Mouse (Mus musculus): ENCODE measurements around the gene Pcdh7. TPM values are rescaled to one million over a fixed set of nuclear protein-coding genes. Genes with fewer than 3 reads are reported as not detected.
A peak's percentile ranks its signal among the peaks of the same experiment; 100 is the strongest.

The Pcdh7 gene
- polyA plus RNA-seq, 1 experiment from 2014 or later = 19.4 TPM

DNA sequence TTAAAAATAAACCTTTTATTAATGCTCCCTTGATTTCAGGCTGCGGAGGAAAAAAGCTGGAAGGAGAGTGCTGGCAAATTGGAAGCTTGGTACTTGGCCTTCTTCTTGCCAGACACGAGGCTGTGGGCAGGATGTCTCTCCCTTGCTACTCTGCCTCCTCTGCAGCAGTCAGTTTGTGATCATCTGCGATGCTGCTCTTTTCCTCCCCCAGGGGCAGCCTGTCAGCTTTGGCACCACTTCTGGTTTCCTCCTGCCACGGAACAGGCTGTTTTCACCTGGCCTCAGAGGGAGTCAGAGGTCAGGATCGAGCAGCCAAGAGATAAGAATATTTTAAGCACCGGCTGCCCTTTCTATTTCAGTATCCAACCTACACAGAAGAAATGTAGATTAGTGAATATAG, 25.2 kb downstream of the Pcdh7 start:
- peak overlapping the region; percentile 40 for H3K4me2 ChIP-seq
- ATAC-seq (replicated peaks; ENCODE audit: insufficient number of reproducible peaks, low FRiP score, low TSS enrichment) = no peak
- no peaks in the 10 kb centered on the region for H3K27me3 ChIP-seq (ENCODE audit: control insufficient read depth, insufficient read depth, low read length)
- H3K9ac ChIP-seq (ENCODE audit: low read depth, low read length) = no peak overlapping the region
- no peaks in the 10 kb centered on the region for H3K36me3 ChIP-seq (ENCODE audit: control insufficient read depth, insufficient read depth, low read length)
- no peak overlapping the region for H3K4me3 ChIP-seq (ENCODE audit: low read depth, low read length)
- peaks cover 7% of the 10 kb centered on the region; the same call in 1 of the 2 replicates for H3K4me1 ChIP-seq (ENCODE audit: control insufficient read depth, insufficient read depth, low read length)
- H3K27ac ChIP-seq (ENCODE audit: low read depth, low read length) = peak overlapping the region; percentile 54; the same call in 1 of the 2 replicates
- 9% methylated on average over 6 of the region's 6 CpGs for WGBS (ENCODE audit: insufficient replicate concordance)
- H3K9me3 ChIP-seq (replicated peaks; ENCODE audit: control insufficient read depth, low read length) = no peaks in the 10 kb centered on the region

DNA sequence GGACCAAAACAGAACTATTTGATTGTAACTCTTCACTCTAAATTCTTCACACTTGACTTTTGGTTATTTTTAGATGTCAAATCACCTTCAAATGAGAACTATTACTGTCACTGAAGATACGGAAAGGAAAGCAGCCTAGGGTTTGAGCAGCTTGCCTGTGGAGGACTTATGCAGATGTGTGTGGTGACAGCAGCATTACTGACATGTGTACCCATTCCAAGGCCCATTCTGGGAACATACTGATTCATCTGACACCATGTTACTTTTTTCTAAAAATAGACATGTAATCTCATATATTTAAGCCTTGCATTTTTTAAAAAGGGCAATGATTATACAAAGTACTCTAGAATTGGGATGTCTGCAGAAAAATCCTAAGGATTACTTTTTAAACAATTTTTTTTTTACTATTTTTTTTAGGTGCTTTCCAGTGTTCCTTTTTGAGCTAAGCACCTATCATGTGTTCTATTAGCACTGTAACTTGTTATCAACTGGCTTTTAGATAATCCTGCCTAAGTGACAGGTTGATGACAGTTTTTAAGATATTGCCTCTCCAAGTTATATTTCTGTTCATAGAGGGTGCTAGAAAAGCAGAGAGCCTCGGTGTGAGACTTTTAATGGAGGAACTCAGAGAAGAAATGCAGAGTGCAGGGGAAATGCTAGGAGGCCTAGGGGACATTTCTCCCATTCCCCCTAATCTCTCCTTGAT, 26.3 kb downstream of the Pcdh7 start:
- peak overlapping the region; percentile 38 for H3K4me2 ChIP-seq
- H3K36me3 ChIP-seq (ENCODE audit: control insufficient read depth, insufficient read depth, low read length) = no peaks in the 10 kb centered on the region
- no peak overlapping the region for H3K4me3 ChIP-seq (ENCODE audit: low read depth, low read length)
- H3K27ac ChIP-seq (ENCODE audit: low read depth, low read length) = peak overlapping the region; percentile 54; the same call in 1 of the 2 replicates
- H3K9me3 ChIP-seq (replicated peaks; ENCODE audit: control insufficient read depth, low read length) = no peaks in the 10 kb centered on the region
- H3K27me3 ChIP-seq (ENCODE audit: control insufficient read depth, insufficient read depth, low read length) = no peaks in the 10 kb centered on the region
- 24% methylated on average over 2 of the region's 2 CpGs for WGBS (ENCODE audit: insufficient replicate concordance)
- peak; percentile 77 for ATAC-seq (replicated peaks; ENCODE audit: insufficient number of reproducible peaks, low FRiP score, low TSS enrichment)
- no peak overlapping the region for H3K9ac ChIP-seq (ENCODE audit: low read depth, low read length)
- peaks cover 7% of the 10 kb centered on the region; the same call in 1 of the 2 replicates for H3K4me1 ChIP-seq (ENCODE audit: control insufficient read depth, insufficient read depth, low read length)

DNA sequence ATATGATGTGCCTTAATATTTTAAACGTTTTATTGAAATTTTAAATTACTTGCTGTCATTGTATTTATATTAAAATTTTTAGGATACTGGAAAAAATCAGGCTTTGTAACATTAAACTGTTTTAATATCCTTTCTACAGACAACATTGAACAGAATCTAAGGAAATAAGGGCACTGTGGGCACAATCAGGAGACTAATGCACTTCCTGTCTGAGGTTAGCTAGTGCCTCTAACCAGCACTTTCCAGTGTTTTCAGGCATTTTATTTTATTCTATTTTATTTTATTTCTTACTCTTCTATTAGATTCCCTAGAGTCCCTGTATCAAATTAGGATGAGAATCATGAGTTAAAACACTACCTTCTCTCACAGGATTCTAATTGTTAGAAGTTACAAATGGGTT, 28.1 kb downstream of the Pcdh7 start:
- Histone ChIP-seq H3K36me3 (ENCODE audit: control insufficient read depth, insufficient read depth, low read length) (no peaks in the 10 kb centered on the region), H3K9me3 (replicated peaks; ENCODE audit: control insufficient read depth, low read length) (no peaks in the 10 kb centered on the region), H3K27me3 (ENCODE audit: control insufficient read depth, insufficient read depth, low read length) (no peaks in the 10 kb centered on the region), H3K27ac (ENCODE audit: low read depth, low read length) (no peak overlapping the region), H3K4me1 (ENCODE audit: control insufficient read depth, insufficient read depth, low read length) (peaks cover 5% of the 10 kb centered on the region; the same call in 1 of the 2 replicates), H3K9ac (ENCODE audit: low read depth, low read length) (no peak overlapping the region), H3K4me3 (ENCODE audit: low read depth, low read length) (no peak overlapping the region), H3K4me2 (no peak overlapping the region)
- WGBS (ENCODE audit: insufficient replicate concordance) = 62% methylated on average over 1 of the region's 1 CpGs
- ATAC-seq (replicated peaks; ENCODE audit: insufficient number of reproducible peaks, low FRiP score, low TSS enrichment) = no peak

DNA sequence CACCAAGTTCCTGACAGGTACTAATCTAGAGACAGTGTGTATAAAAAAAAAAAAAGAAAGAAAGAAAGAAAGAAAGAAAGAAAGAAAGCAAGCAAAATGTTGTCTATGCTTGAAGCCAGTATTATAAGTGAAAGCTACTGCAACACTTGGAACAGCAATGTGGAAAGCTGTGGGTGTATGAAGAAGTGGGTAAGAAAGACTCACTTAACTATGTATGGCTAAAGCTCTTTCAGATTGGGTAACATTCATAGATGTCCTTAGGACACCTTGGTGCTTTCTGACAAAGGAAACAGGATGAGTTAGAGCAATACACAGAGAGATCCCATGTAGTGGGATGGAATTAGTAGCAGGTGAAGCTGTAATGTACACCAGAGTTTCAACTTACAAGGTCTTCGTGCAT, 32.6 kb downstream of the Pcdh7 start:
- Histone ChIP-seq H3K27me3 (ENCODE audit: control insufficient read depth, insufficient read depth, low read length) (no peaks in the 10 kb centered on the region), H3K9ac (ENCODE audit: low read depth, low read length) (no peak overlapping the region), H3K4me2 (no peak overlapping the region), H3K36me3 (ENCODE audit: control insufficient read depth, insufficient read depth, low read length) (no peaks in the 10 kb centered on the region), H3K9me3 (replicated peaks; ENCODE audit: control insufficient read depth, low read length) (no peaks in the 10 kb centered on the region), H3K4me3 (ENCODE audit: low read depth, low read length) (no peak overlapping the region), H3K4me1 (ENCODE audit: control insufficient read depth, insufficient read depth, low read length) (no peaks in the 10 kb centered on the region), H3K27ac (ENCODE audit: low read depth, low read length) (no peak overlapping the region)
- no peak for ATAC-seq (replicated peaks; ENCODE audit: insufficient number of reproducible peaks, low FRiP score, low TSS enrichment)
- WGBS (ENCODE audit: insufficient replicate concordance) = 89% methylated on average over 1 of the region's 1 CpGs

DNA sequence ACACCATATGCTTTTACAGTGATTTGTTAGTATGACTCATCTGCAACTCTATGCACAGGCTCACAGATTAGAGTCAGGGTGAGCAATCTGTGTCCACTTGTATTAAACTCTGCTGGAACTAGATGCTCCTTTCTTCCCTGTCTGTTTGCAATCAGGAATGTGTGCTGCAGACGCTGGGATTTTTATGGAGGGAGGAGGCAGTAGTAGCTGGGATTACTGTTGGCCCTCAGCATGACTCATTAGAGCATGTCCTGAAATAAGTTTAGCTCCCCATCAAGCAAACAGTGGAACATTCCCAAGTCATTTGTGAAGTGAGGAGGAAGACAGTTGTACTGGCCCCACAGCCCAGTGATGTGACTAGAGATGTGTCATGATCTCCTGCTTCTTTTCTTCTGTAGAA, 38.0 kb downstream of the Pcdh7 start:
- 14% methylated on average over 1 of the region's 1 CpGs for WGBS (ENCODE audit: insufficient replicate concordance)
- H3K27me3 ChIP-seq (ENCODE audit: control insufficient read depth, insufficient read depth, low read length) = no peaks in the 10 kb centered on the region
- H3K4me3 ChIP-seq (ENCODE audit: low read depth, low read length) = no peak overlapping the region
- peak overlapping the region; percentile 35; the same call in 1 of the 2 replicates for H3K27ac ChIP-seq (ENCODE audit: low read depth, low read length)
- ATAC-seq (replicated peaks; ENCODE audit: insufficient number of reproducible peaks, low FRiP score, low TSS enrichment) = no peak
- no peak overlapping the region for H3K4me2 ChIP-seq
- peaks cover 31% of the 10 kb centered on the region for H3K4me1 ChIP-seq (ENCODE audit: control insufficient read depth, insufficient read depth, low read length)
- H3K36me3 ChIP-seq (ENCODE audit: control insufficient read depth, insufficient read depth, low read length) = no peaks in the 10 kb centered on the region
- no peak overlapping the region for H3K9ac ChIP-seq (ENCODE audit: low read depth, low read length)
- no peaks in the 10 kb centered on the region for H3K9me3 ChIP-seq (replicated peaks; ENCODE audit: control insufficient read depth, low read length)

DNA sequence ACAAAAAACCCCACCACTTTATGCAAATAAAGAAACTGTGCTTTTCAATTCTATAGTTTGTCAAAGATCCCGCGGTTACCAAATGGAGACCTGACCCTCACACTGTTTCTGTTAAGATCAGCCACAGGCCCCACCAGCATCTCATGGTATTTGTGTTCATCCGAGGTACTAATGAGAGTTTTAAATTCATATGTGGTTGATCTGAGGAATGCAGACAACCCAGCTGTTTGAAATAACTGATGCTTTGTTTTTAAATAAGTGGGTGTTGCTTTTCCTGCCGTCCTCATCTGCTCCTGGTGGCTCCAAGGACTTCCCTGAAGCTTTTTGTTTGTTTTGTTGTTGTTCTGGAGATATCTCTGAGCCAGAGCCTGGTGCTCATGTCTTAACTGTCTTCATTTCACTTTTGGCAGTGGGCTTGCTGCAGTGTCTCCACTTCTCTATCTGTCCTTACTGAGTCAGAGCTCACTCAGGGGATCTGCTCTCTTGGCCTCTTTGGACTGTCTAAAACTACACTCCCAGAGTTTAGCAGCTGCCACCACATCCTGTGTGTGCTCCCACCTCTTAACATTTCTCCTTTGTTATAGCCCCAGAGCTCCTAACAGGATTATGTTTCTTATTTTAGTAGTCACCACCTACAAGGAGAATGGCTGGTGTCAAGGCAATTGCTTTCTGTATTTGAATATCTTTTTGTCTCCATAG, 39.1 kb downstream of the Pcdh7 start:
- no peak for ATAC-seq (replicated peaks; ENCODE audit: insufficient number of reproducible peaks, low FRiP score, low TSS enrichment)
- Histone ChIP-seq H3K9ac (ENCODE audit: low read depth, low read length) (no peak overlapping the region), H3K36me3 (ENCODE audit: control insufficient read depth, insufficient read depth, low read length) (no peaks in the 10 kb centered on the region), H3K27me3 (ENCODE audit: control insufficient read depth, insufficient read depth, low read length) (no peaks in the 10 kb centered on the region), H3K4me2 (peak overlapping the region; percentile 8; the same call in 1 of the 2 replicates), H3K9me3 (replicated peaks; ENCODE audit: control insufficient read depth, low read length) (no peaks in the 10 kb centered on the region), H3K27ac (ENCODE audit: low read depth, low read length) (peak overlapping the region; percentile 73), H3K4me3 (ENCODE audit: low read depth, low read length) (no peak overlapping the region), H3K4me1 (ENCODE audit: control insufficient read depth, insufficient read depth, low read length) (peaks cover 31% of the 10 kb centered on the region)
- 33% methylated on average over 4 of the region's 4 CpGs for WGBS (ENCODE audit: insufficient replicate concordance)

DNA sequence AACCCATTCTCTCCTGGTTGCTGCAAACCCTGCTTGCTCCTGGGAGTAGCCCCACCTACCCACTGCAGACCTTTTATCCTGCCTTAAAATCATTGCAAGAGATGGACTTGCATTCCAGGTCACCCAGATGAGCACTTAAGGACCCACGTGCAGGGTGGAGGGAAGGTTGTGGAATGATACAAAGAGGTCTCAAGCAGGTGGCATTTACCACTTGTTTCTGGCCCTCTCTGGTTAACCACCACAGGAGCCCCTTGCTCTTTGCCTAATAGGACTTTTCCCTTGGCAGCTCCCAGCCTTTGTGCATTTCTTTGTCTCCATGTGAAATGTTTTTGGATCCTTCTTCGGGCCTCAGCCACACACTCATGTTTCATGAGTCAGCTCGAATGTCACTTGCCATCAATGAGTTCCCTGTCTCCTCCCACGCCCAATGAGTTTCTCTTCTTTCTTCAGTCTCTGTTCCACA, 39.7 kb downstream of the Pcdh7 start:
- no peaks in the 10 kb centered on the region for H3K36me3 ChIP-seq (ENCODE audit: control insufficient read depth, insufficient read depth, low read length)
- peak overlapping the region; percentile 73 for H3K27ac ChIP-seq (ENCODE audit: low read depth, low read length)
- H3K4me1 ChIP-seq (ENCODE audit: control insufficient read depth, insufficient read depth, low read length) = peaks cover 31% of the 10 kb centered on the region
- no peak for ATAC-seq (replicated peaks; ENCODE audit: insufficient number of reproducible peaks, low FRiP score, low TSS enrichment)
- H3K4me3 ChIP-seq (ENCODE audit: low read depth, low read length) = no peak overlapping the region
- H3K9me3 ChIP-seq (replicated peaks; ENCODE audit: control insufficient read depth, low read length) = no peaks in the 10 kb centered on the region
- H3K4me2 ChIP-seq = peak overlapping the region; percentile 8
- WGBS (ENCODE audit: insufficient replicate concordance) = 31% methylated on average over 4 of the region's 4 CpGs
- no peak overlapping the region for H3K9ac ChIP-seq (ENCODE audit: low read depth, low read length)
- H3K27me3 ChIP-seq (ENCODE audit: control insufficient read depth, insufficient read depth, low read length) = no peaks in the 10 kb centered on the region

DNA sequence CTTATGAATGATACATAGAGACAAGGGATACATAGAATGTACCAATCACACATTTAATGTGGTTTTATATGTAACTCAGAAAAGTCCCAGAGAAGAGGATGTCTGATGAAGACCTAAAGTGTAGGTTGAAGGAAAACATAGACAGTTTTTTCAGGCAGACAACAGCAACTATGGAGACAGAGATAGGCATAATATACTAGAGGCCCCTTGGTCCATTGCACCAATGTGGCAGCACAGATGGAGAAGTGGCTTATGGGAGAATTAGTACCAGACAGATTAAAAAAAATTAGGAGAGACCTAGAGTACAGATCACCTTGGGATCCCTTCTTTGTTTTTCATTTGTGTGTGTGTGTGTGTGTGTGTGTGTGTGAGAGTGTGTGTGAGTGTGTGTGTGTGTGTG, 41.2 kb downstream of the Pcdh7 start:
- ATAC-seq (replicated peaks; ENCODE audit: insufficient number of reproducible peaks, low FRiP score, low TSS enrichment) = no peak
- peaks cover 31% of the 10 kb centered on the region for H3K4me1 ChIP-seq (ENCODE audit: control insufficient read depth, insufficient read depth, low read length)

More for the DNA sequence above, 41.2 kb downstream of the Pcdh7 start:
- H3K27ac ChIP-seq (ENCODE audit: low read depth, low read length) = no peak overlapping the region
- H3K36me3 ChIP-seq (ENCODE audit: control insufficient read depth, insufficient read depth, low read length) = no peaks in the 10 kb centered on the region
- no peak overlapping the region for H3K4me2 ChIP-seq
- no peaks in the 10 kb centered on the region for H3K27me3 ChIP-seq (ENCODE audit: control insufficient read depth, insufficient read depth, low read length)
- H3K9me3 ChIP-seq (replicated peaks; ENCODE audit: control insufficient read depth, low read length) = no peaks in the 10 kb centered on the region
- no peak overlapping the region for H3K4me3 ChIP-seq (ENCODE audit: low read depth, low read length)
- no peak overlapping the region for H3K9ac ChIP-seq (ENCODE audit: low read depth, low read length)

All from heart, embryonic 11.5 days (tissue).